Mouse (Mus musculus) bone marrow, adult 2 months (tissue): ENCODE results near the gene Stfa2l1.
"Not testable (repeated sequence)": the region's sequence is repeated elsewhere in the genome, so short reads cannot be mapped to it uniquely, and the experiment has no call there.

Experiments
- CTCF ChIP-seq: fragments of 200-500 bp; IDR thresholded peaks from 2 replicates; pipeline ENCODE4 v1.5.1; 2011; ENCODE audit warnings: low read length, control low read depth; ENCODE audit not compliant: control insufficient read depth, insufficient read depth
- POLR2A ChIP-seq: fragments of 200-500 bp; IDR thresholded peaks from 2 replicates; pipeline ENCODE4 v1.6.1; 2011; ENCODE audit warnings: low read depth, mild to moderate bottlenecking, control low read depth, low read length, borderline replicate concordance; ENCODE audit not compliant: control insufficient read depth

- TF ChIP-seq CTCF, POLR2A: not testable (repeated sequence)
Measured at GRCm38 (mm10) chr16:36183912-36184311, 27.3 kb downstream of the Stfa2l1 start, which contains the start of gene Gm5483.
